Mouse (Mus musculus) hindbrain, embryonic 13.5 days (tissue): Measurements from ENCODE around the gene Cxcr5. TPM values are rescaled to one million over a fixed set of nuclear protein-coding genes. Genes with fewer than 3 reads are reported as not detected.
"Not testable (repeated sequence)": the region's sequence is repeated elsewhere in the genome, so short reads cannot be mapped to it uniquely, and the experiment has no call there.

Experiments
- ATAC-seq: fragments of 200-750 bp; cut with Nextera tagmentation; 2 replicates; pipeline ENCODE4 v1.8.0; 2017; ENCODE audit warnings: moderate TSS enrichment; ENCODE audit not compliant: low FRiP score
- H3K27ac ChIP-seq: fragments of 300-500 bp; sonication (generic); 2 replicates; pipeline ENCODE4 v1.5.1; 2015; ENCODE audit warnings: inconsistent platforms, mild to moderate bottlenecking, moderate library complexity
- H3K27me3 ChIP-seq: fragments of 300-500 bp; sonication (generic); 2 replicates; pipeline ENCODE4 v1.6.1; 2015; ENCODE audit warnings: mild to moderate bottlenecking, inconsistent platforms
- H3K36me3 ChIP-seq: fragments of 300-500 bp; sonication (generic); 2 replicates; pipeline ENCODE4 v1.6.1; 2015; ENCODE audit warnings: mild to moderate bottlenecking, inconsistent platforms
- H3K4me1 ChIP-seq: fragments of 300-500 bp; sonication (generic); replicated peaks from 2 replicates; pipeline ENCODE4 v1.6.1; 2015; ENCODE audit warnings: inconsistent platforms
- H3K4me2 ChIP-seq: fragments of 300-500 bp; sonication (generic); 2 replicates; pipeline ENCODE4 v1.6.1; 2015; ENCODE audit warnings: inconsistent platforms, mild to moderate bottlenecking, moderate library complexity
- H3K4me3 ChIP-seq: fragments of 300-500 bp; sonication (generic); 2 replicates; pipeline ENCODE4 v1.5.1; 2015; ENCODE audit warnings: mild to moderate bottlenecking, inconsistent platforms
- H3K9ac ChIP-seq: fragments of 300-500 bp; sonication (generic); 2 replicates; pipeline ENCODE4 v1.6.1; 2015; ENCODE audit warnings: mild to moderate bottlenecking, inconsistent platforms
- H3K9me3 ChIP-seq: fragments of 300-500 bp; sonication (generic); 2 replicates; pipeline ENCODE4 v1.6.1; 2016; ENCODE audit warnings: inconsistent platforms
- WGBS: fragments of 180-500 bp; shearing (Covaris S2); methylation state at CpG from one replicate; pipeline ENCODE4 v1.1.7; 2015; 5-methylcytosine and 5-hydroxymethylcytosine counted together
- polyA plus RNA-seq: library from polyadenylated mRNA; unstranded; fragments of >200 nt; fragmentation: Nextera tagmentation; extraction: Ambion mirVana; gene quantifications from 2 replicates; pipeline ENCODE4 v1.2.1, GENCODE M21; 2015

Cxcr5 gene
- polyA plus RNA-seq, 1 experiment from 2014 or later = 0.10 TPM

DNA sequence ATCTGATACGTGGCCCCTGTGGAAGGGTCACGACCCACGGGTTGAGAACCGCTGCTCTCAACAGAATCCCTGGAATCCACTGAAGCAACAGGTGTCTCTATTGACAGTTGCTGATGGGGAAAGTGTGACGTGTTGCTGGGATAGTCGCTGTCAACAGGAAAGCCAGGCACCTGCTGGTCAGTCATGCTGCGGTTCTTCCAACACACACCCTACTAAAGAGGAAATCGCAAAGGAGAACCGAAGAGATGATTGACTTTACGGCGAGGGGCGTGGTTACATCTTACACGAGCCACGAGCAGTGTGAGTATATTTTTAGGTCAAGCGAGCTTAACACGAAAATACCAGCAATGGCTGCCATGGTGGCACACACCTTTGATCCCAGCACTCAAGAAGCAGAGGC, 20.7 kb upstream of the Cxcr5 start:
- ATAC-seq = no peak
- Histone ChIP-seq H3K27ac (no peak overlapping the region), H3K27me3 (no peaks in the 10 kb centered on the region), H3K4me1 (no peaks in the 10 kb centered on the region; the same call in 1 of the 2 replicates), H3K9ac (no peak overlapping the region), H3K4me2 (no peak overlapping the region), H3K36me3 (no peaks in the 10 kb centered on the region), H3K4me3 (no peak overlapping the region), H3K9me3 (0 out of 2 replicates have a peak, but pooled peaks cover 5% of the 10 kb centered on the region)
- 91% methylated on average over 16 of the region's 16 CpGs for WGBS

GRCm38 (mm10) chr9:44581423-44581822, 19.7 kb upstream of the Cxcr5 start:
- no peak overlapping the region for H3K27ac ChIP-seq
- H3K27me3 ChIP-seq = no peaks in the 10 kb centered on the region
- no peak overlapping the region for H3K4me2 ChIP-seq

DNA sequence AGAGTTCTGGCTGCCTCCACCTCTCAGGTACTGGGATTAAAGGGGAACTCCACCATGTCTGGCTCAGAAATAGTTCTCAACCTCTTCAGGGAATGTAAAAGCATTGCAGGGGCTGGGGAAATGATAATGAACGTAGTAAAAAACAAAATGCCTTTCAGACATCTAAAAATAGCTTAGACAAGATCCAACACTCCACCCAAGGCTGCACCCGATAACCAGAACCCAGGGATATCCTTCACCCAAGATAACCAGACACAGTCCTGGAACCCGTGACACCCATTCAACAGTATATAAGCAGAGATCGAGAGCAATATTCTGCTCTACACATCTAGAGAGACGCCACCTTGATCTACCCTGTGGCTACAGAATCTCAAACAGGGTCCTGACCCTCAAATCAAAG, 18.4 kb upstream of the Cxcr5 start:
- Histone ChIP-seq H3K36me3 (no peaks in the 10 kb centered on the region), H3K4me3 (no peak overlapping the region), H3K9ac (no peak overlapping the region), H3K4me1 (no peaks in the 10 kb centered on the region; the same call in 1 of the 2 replicates), H3K4me2 (no peak overlapping the region), H3K9me3 (0 out of 2 replicates have a peak, but pooled peaks cover 5% of the 10 kb centered on the region), H3K27ac (no peak overlapping the region), H3K27me3 (no peaks in the 10 kb centered on the region)
- WGBS = 91% methylated on average over 5 of the region's 5 CpGs
- no peak for ATAC-seq

More at GRCm38 (mm10) chr9:44581423-44581822, 19.7 kb upstream of the Cxcr5 start:
- H3K4me1 ChIP-seq = no peaks in the 10 kb centered on the region; the same call in 1 of the 2 replicates
- WGBS = 69% methylated on average over 3 of the region's 3 CpGs
- H3K9ac ChIP-seq = no peak overlapping the region
- no peak overlapping the region for H3K4me3 ChIP-seq
- H3K36me3 ChIP-seq = no peaks in the 10 kb centered on the region
- 0 out of 2 replicates have a peak, but pooled peaks cover 5% of the 10 kb centered on the region for H3K9me3 ChIP-seq
- no peak for ATAC-seq

- WGBS = 46% methylated on average over 6 of the region's 6 CpGs
- Histone ChIP-seq H3K9ac (no peak overlapping the region), H3K9me3 (0 out of 2 replicates have a peak, but pooled peaks cover 5% of the 10 kb centered on the region), H3K4me2 (no peak overlapping the region), H3K27ac (no peak overlapping the region), H3K4me3 (no peak overlapping the region), H3K36me3 (no peaks in the 10 kb centered on the region), H3K27me3 (no peaks in the 10 kb centered on the region), H3K4me1 (no peaks in the 10 kb centered on the region; the same call in 1 of the 2 replicates)
- ATAC-seq = no peak
Observed at GRCm38 (mm10) chr9:44579392-44579791, 17.7 kb upstream of the Cxcr5 start.

DNA sequence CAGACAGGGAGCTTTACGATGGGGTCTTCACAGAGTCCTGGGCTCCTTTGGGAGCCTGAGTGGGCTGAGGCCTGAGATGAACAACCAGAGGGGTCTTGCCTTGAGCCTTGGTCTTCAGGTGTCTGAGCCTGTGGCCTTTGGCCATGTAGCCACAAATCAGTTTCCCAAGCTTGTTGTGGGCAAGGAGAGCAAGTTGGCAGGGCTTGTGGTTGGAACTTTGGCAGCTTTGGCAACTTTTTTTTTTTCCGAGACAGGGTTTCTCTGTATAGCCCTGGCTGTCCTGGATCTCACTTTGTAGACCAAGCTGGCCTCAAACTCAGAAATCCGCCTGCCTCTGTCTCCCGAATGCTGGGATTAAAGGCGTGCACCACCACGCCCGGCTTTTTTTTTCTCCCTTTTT, 14.4 kb upstream of the Cxcr5 start:
- WGBS = 90% methylated on average over 7 of the region's 7 CpGs
- not testable (repeated sequence) for H3K27me3 ChIP-seq, H3K4me3 ChIP-seq, H3K4me2 ChIP-seq, ATAC-seq, H3K9ac ChIP-seq, H3K27ac ChIP-seq, H3K4me1 ChIP-seq, H3K36me3 ChIP-seq, H3K9me3 ChIP-seq

GRCm38 (mm10) chr9:44575095-44575494, 13.4 kb upstream of the Cxcr5 start:
- ATAC-seq = no peak
- no peak overlapping the region for H3K27ac ChIP-seq
- no peaks in the 10 kb centered on the region for H3K4me1 ChIP-seq
- no peaks in the 10 kb centered on the region for H3K36me3 ChIP-seq
- WGBS = 93% methylated on average over 2 of the region's 2 CpGs
- H3K4me3 ChIP-seq = no peak overlapping the region
- H3K27me3 ChIP-seq = no peaks in the 10 kb centered on the region
- no peaks in the 10 kb centered on the region for H3K9me3 ChIP-seq
- H3K9ac ChIP-seq = no peak overlapping the region
- no peak overlapping the region for H3K4me2 ChIP-seq

DNA sequence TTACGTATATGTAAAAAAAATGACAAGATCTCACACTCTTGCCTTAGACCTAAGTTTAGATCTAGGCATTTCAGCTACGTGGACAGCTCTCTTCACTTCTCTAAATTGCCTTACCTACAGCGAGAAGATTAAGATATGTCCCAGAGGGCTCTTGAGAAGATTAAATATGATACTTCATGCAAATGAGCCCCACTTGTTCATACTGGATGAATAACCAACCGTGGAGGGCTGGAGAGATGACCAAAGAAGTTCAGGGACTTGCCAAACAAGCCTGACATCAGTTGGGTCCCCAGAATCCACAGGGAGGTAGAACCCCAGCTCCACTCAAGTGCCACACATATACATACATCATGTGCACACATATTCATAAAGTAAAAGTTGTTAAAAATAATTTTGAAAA, 11.6 kb upstream of the Cxcr5 start:
- WGBS = 80% methylated on average over 4 of the region's 4 CpGs

DNA sequence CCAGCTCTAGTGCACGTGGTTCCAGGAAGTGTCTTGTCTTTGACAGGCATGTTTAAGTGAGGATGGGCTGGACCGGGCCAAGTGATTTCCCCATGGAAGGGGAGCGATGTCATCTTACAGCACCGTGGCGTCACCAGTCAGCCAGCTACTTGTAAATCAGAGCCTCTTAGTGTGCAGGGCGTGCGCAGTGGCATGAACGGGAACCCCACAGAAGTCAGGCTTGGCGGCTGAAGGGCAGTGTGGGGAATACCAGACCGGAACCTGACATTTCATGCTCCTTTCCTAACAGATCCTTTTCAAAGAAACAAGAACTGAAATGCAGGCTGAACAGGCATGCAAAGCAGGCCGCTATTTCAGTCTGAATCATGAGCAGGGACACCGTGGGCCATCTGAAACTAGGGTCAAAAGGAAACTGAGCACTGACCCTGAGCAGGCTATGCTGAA, 9.3 kb upstream of the Cxcr5 start:
- Histone ChIP-seq H3K27me3 (no peaks in the 10 kb centered on the region), H3K4me1 (no peaks in the 10 kb centered on the region), H3K36me3 (no peaks in the 10 kb centered on the region), H3K4me3 (no peak overlapping the region), H3K9ac (no peak overlapping the region), H3K27ac (no peak overlapping the region), H3K9me3 (no peaks in the 10 kb centered on the region), H3K4me2 (no peak overlapping the region)
- 75% methylated on average over 12 of the region's 12 CpGs for WGBS
- ATAC-seq = no peak

More for the DNA sequence above, 11.6 kb upstream of the Cxcr5 start:
- Histone ChIP-seq H3K4me3 (no peak overlapping the region), H3K4me2 (no peak overlapping the region), H3K36me3 (no peaks in the 10 kb centered on the region), H3K27ac (no peak overlapping the region), H3K9ac (no peak overlapping the region), H3K9me3 (no peaks in the 10 kb centered on the region), H3K4me1 (no peaks in the 10 kb centered on the region), H3K27me3 (no peaks in the 10 kb centered on the region)
- ATAC-seq = no peak

DNA sequence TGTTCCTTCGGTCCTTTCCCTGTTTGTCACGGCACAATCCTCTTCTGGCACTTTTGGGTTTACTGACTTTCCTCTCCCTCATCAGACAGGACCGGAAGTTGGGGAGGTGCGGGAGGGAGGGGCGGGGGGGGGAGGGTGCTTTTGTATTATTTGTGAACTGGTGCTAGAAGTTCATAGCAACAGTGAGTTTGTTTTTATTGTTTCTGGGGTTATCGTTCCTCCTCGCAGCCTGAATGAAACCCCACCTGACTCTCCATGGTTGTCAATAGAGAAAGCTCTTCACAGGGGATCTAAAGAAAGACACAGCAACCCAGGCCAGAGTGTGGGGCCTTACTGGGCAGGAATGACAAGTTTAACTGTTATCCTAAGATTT, 6.4 kb upstream of the Cxcr5 start:
- no peaks in the 10 kb centered on the region for H3K27me3 ChIP-seq
- peaks cover 7% of the 10 kb centered on the region for H3K4me1 ChIP-seq
- no peak overlapping the region for H3K4me3 ChIP-seq
- H3K9ac ChIP-seq = no peak overlapping the region
- no peak for ATAC-seq
- H3K27ac ChIP-seq = no peak overlapping the region
- no peak overlapping the region for H3K4me2 ChIP-seq
- 35% methylated on average over 7 of the region's 7 CpGs for WGBS
- H3K9me3 ChIP-seq = no peaks in the 10 kb centered on the region
- no peaks in the 10 kb centered on the region for H3K36me3 ChIP-seq

DNA sequence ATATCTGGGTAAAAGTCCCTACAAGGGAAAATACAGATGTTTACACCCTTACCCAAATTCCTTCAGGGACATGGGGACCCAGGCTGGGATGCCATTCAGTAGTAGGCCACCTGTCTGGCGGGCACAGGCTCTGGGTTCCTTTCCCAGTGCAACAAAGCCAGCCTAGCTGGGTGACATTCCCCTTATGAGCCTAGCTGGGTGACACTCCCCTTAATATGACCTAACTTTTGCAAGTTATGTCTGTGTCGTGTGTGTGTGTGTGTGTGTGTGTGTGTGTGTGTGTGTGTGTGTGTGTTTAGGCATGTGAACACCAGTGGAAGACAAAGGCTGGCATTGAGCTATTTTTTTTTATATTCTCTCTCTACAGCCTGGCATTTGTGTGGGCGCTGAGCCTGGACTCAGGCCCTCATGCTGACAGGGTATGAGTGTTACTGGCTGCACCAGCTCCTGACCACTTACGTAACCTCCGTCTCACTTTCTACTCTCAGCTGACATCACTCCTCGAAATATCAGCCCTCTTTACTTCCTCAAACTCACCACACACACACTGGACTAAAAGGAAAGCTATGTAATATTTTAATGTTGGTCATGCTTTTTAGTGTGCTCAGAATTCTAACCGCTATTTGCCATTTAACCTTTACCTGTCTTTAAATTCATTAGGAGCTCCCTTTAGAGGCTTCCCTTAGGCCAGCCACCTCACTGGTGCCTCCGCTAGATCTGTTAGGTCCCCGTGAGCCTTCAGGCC, 5.8 kb upstream of the Cxcr5 start:
- no peak overlapping the region for H3K4me2 ChIP-seq
- no peaks in the 10 kb centered on the region for H3K36me3 ChIP-seq
- H3K9me3 ChIP-seq = no peaks in the 10 kb centered on the region
- H3K4me1 ChIP-seq = peaks cover 7% of the 10 kb centered on the region
- WGBS = 80% methylated on average over 9 of the region's 9 CpGs
- H3K27me3 ChIP-seq = no peaks in the 10 kb centered on the region
- no peak for ATAC-seq
- H3K27ac ChIP-seq = no peak overlapping the region
- H3K4me3 ChIP-seq = no peak overlapping the region
- H3K9ac ChIP-seq = no peak overlapping the region

GRCm38 (mm10) chr9:44565367-44565766, 3.7 kb upstream of the Cxcr5 start:
- Histone ChIP-seq H3K4me1 (peaks cover 13% of the 10 kb centered on the region), H3K9ac (no peak overlapping the region), H3K9me3 (no peaks in the 10 kb centered on the region), H3K4me2 (no peak overlapping the region), H3K27ac (no peak overlapping the region), H3K27me3 (no peaks in the 10 kb centered on the region), H3K4me3 (no peak overlapping the region), H3K36me3 (no peaks in the 10 kb centered on the region)
- no peak for ATAC-seq
- WGBS = 23% methylated on average over 6 of the region's 6 CpGs

DNA sequence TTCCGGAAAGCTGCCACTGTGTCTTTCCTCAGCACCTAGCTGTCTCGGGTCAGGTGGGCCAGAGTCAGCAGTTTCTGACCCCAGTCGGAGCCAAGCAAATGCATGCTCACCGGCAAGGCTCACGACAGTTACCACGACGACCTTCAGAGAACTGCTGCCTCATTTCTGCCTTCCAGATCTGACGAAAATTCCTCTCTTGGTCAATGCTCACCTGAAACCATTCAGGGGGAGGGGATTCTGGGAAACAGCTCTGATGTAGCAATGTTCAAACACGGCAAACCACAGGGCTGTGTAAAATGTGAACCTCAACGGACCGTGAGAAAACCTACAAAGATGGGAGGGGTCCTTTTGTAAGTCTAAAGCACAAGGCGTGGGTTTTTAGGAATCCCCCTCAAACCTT, 1.3 kb upstream of the Cxcr5 start:
- Histone ChIP-seq H3K27me3 (no peaks in the 10 kb centered on the region), H3K4me2 (no peak overlapping the region), H3K27ac (no peak overlapping the region), H3K9me3 (no peaks in the 10 kb centered on the region), H3K36me3 (no peaks in the 10 kb centered on the region), H3K9ac (no peak overlapping the region), H3K4me1 (peaks cover 13% of the 10 kb centered on the region), H3K4me3 (no peak overlapping the region)
- 60% methylated on average over 12 of the region's 12 CpGs for WGBS
- no peak for ATAC-seq

- Histone ChIP-seq H3K36me3 (no peaks in the 10 kb centered on the region), H3K4me2 (no peak overlapping the region), H3K9ac (no peak overlapping the region), H3K27me3 (no peaks in the 10 kb centered on the region), H3K4me1 (no peaks in the 10 kb centered on the region), H3K27ac (no peak overlapping the region), H3K4me3 (no peak overlapping the region), H3K9me3 (no peaks in the 10 kb centered on the region)
- WGBS = 86% methylated on average over 8 of the region's 8 CpGs
- ATAC-seq = no peak
Observed at GRCm38 (mm10) chr9:44552161-44552560, 9.5 kb downstream of the Cxcr5 start.
